Mouse (Mus musculus) stomach, embryonic 16.5 days (tissue): ENCODE measurements around the gene Grk5. TPM values are rescaled to one million over a fixed set of nuclear protein-coding genes. Genes with fewer than 3 reads are reported as not detected.
"Not testable (repeated sequence)": the region's sequence is repeated elsewhere in the genome, so short reads cannot be mapped to it uniquely, and the experiment has no call there.

Source experiments
- ATAC-seq: fragments of 200-750 bp; cut with Nextera tagmentation; 2 replicates; pipeline ENCODE4 v1.8.0; 2017; ENCODE audit warnings: moderate number of reproducible peaks, moderate TSS enrichment; ENCODE audit not compliant: insufficient read depth, low FRiP score
- H3K27ac ChIP-seq: fragments of 300-500 bp; sonication (generic); 2 replicates; pipeline ENCODE4 v1.5.1; 2014; ENCODE audit warnings: low read length
- H3K27me3 ChIP-seq: fragments of 300-500 bp; sonication (generic); 2 replicates; pipeline ENCODE4 v1.6.1; 2014; ENCODE audit warnings: low read length, control low read depth, mixed read lengths; ENCODE audit not compliant: control insufficient read depth, insufficient read depth
- H3K36me3 ChIP-seq: fragments of 300-500 bp; sonication (generic); 2 replicates; pipeline ENCODE4 v1.6.1; 2014; ENCODE audit warnings: low read length; ENCODE audit not compliant: control insufficient read depth, insufficient read depth
- H3K4me1 ChIP-seq: fragments of 300-500 bp; sonication (generic); 2 replicates; pipeline ENCODE4 v1.6.1; 2014; ENCODE audit warnings: low read length, control low read depth, mixed read lengths; ENCODE audit not compliant: control insufficient read depth, insufficient read depth
- H3K4me2 ChIP-seq: fragments of 300-500 bp; sonication (generic); 2 replicates; pipeline ENCODE4 v1.6.1; 2014; ENCODE audit warnings: low read depth, low read length, mixed read lengths
- H3K4me3 ChIP-seq: fragments of 300-500 bp; sonication (generic); replicated peaks from 2 replicates; pipeline ENCODE4 v1.5.1; 2014; ENCODE audit warnings: mild to moderate bottlenecking, low read length
- H3K9ac ChIP-seq: fragments of 300-500 bp; sonication (generic); 2 replicates; pipeline ENCODE4 v1.6.1; 2014; ENCODE audit warnings: low read length
- H3K9me3 ChIP-seq: fragments of 300-500 bp; sonication (generic); replicated peaks from 2 replicates; pipeline ENCODE4 v1.6.1; 2016; ENCODE audit warnings: low read length, control low read depth; ENCODE audit not compliant: control insufficient read depth
- WGBS: fragments of 180-500 bp; shearing (Covaris S2); extraction: QIAGEN DNeasy Blood & Tissue Kit; methylation state at CpG from one replicate; pipeline ENCODE4 v1.1.7; 2014; 5-methylcytosine and 5-hydroxymethylcytosine counted together
- polyA plus RNA-seq: library from polyadenylated mRNA; unstranded; fragments of >200 nt; fragmentation: Nextera tagmentation; extraction: Ambion mirVana; gene quantifications from 2 replicates; pipeline ENCODE4 v1.2.1, GENCODE M21; 2015

The Grk5 gene
- polyA plus RNA-seq, 1 experiment from 2014 or later = 3.4 TPM

GRCm38 (mm10) chr19:60903139-60903538, 13.6 kb downstream of the Grk5 start:
- H3K4me2 ChIP-seq = no peak overlapping the region
- 60% methylated on average over 1 of the region's 1 CpGs for WGBS
- H3K9ac ChIP-seq = no peak overlapping the region
- no peak overlapping the region for H3K4me3 ChIP-seq
- H3K9me3 ChIP-seq = no peaks in the 10 kb centered on the region
- ATAC-seq = no peak
- no peaks in the 10 kb centered on the region for H3K27me3 ChIP-seq
- H3K27ac ChIP-seq = no peak overlapping the region
- H3K36me3 ChIP-seq = no peaks in the 10 kb centered on the region
- H3K4me1 ChIP-seq = no peaks in the 10 kb centered on the region

GRCm38 (mm10) chr19:60903971-60904370, 14.4 kb downstream of the Grk5 start:
- no peak overlapping the region for H3K4me3 ChIP-seq
- WGBS = 86% methylated on average over 1 of the region's 1 CpGs
- H3K9ac ChIP-seq = no peak overlapping the region
- no peaks in the 10 kb centered on the region for H3K27me3 ChIP-seq
- H3K36me3 ChIP-seq = no peaks in the 10 kb centered on the region
- ATAC-seq = no peak
- H3K9me3 ChIP-seq = no peaks in the 10 kb centered on the region
- H3K4me1 ChIP-seq = no peaks in the 10 kb centered on the region
- H3K27ac ChIP-seq = no peak overlapping the region
- no peak overlapping the region for H3K4me2 ChIP-seq

DNA sequence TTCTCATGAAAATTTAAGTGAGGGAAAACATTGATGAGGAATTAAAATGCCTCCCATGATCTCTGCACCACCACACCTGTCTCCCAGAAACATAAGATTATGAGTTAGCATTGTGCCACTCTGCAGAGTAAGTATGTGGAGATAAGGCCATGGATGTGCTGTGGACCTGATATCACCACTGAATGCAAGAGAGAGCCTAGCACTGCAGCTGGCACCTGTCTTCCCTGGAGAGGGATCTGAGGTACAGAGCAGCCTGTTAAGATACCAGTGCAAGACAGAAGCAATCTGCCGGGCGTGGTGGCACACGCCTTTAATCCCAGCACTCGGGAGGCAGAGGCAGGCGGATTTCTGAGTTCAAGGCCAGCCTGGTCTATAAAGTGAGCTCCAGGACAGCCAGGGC, 15.9 kb downstream of the Grk5 start:
- Histone ChIP-seq H3K4me1 (no peaks in the 10 kb centered on the region), H3K9ac (no peak overlapping the region), H3K27me3 (no peaks in the 10 kb centered on the region), H3K9me3 (no peaks in the 10 kb centered on the region), H3K4me3 (no peak overlapping the region), H3K36me3 (no peaks in the 10 kb centered on the region), H3K4me2 (no peak overlapping the region), H3K27ac (no peak overlapping the region)
- 99% methylated on average over 5 of the region's 5 CpGs for WGBS
- ATAC-seq = no peak

- no peak for ATAC-seq
- H3K9ac ChIP-seq = no peak overlapping the region
- no peak overlapping the region for H3K4me2 ChIP-seq
- H3K36me3 ChIP-seq = no peaks in the 10 kb centered on the region
- H3K4me1 ChIP-seq = no peaks in the 10 kb centered on the region
- no peak overlapping the region for H3K4me3 ChIP-seq
- no peaks in the 10 kb centered on the region for H3K27me3 ChIP-seq
- H3K27ac ChIP-seq = no peak overlapping the region
- H3K9me3 ChIP-seq = no peaks in the 10 kb centered on the region
These were observed 20.8 kb downstream of the Grk5 start for GRCm38 (mm10) chr19:60910304-60910703.

DNA sequence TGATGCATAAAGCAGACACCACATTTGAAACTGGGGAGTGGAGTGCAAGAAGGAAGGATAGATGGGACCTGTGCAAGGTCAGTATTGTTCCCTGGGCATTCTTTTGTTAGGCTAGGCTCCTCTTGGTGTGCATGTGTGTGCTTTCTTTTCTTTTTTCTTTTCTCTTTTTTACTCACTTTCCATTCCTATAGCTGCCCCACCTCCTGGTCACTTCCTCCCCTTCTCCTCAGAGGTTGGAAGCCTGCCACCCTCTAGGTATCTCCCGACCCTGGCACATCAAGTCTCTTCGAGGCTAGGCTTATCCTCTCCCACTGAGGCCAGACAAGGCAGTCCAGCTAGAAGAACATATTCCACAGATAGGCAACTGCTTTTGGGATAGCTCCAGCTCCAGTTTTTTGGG, 22.1 kb downstream of the Grk5 start:
- Histone ChIP-seq H3K27ac (no peak overlapping the region), H3K27me3 (no peaks in the 10 kb centered on the region), H3K9ac (no peak overlapping the region), H3K4me2 (no peak overlapping the region), H3K36me3 (no peaks in the 10 kb centered on the region), H3K4me1 (no peaks in the 10 kb centered on the region), H3K9me3 (no peaks in the 10 kb centered on the region), H3K4me3 (no peak overlapping the region)
- no peak for ATAC-seq
- WGBS = 61% methylated on average over 2 of the region's 2 CpGs

DNA sequence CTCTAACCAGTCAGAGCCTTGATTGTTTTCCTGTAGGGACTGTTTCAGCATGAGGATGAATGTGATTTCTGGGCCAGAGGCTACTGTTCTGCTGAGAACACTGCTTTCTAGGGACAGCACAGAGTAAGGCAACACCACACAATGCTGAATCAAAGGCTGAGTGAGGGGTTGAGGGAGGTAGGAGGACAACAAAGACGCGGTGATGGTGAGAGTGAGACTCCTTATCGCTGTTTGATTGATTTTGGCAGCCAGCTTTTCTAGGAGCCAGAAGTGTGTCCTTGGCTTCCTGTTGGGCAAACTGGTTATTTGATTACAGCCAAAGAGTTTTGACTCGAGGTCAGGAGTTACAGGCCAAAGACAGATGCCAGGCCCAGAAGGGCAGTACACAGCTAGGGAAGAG, 25.7 kb downstream of the Grk5 start:
- no peak overlapping the region for H3K4me3 ChIP-seq
- no peak overlapping the region for H3K27ac ChIP-seq
- no peaks in the 10 kb centered on the region for H3K9me3 ChIP-seq
- no peak overlapping the region for H3K9ac ChIP-seq
- WGBS = 47% methylated on average over 4 of the region's 4 CpGs
- no peak overlapping the region for H3K4me2 ChIP-seq
- no peaks in the 10 kb centered on the region for H3K4me1 ChIP-seq
- no peak for ATAC-seq
- no peaks in the 10 kb centered on the region for H3K27me3 ChIP-seq
- H3K36me3 ChIP-seq = no peaks in the 10 kb centered on the region

DNA sequence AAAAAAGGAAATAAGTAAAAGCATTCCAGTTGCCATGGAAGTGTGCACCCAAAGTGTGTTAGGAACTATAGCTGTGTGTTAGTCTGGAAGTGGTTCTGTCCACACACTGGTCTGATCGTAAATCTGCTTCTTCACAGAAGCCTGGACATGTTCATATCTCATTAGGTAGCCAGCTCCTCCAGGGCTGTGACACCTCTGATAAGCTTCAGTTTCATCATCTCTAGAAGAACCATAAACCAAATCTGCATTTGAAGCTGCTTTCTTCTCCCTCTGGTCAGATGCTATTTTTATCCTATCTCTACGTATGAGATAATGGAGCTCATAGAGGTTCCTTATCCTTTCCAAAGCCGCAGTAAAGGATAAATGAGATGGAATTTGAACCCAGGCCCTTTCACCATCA, 26.3 kb downstream of the Grk5 start:
- ATAC-seq = no peak
- no peak overlapping the region for H3K27ac ChIP-seq
- whole genome bisulfite sequencing = 72% methylated on average over 3 of the region's 3 CpGs
- no peak overlapping the region for H3K4me3 ChIP-seq
- no peak overlapping the region for H3K9ac ChIP-seq
- H3K36me3 ChIP-seq = no peaks in the 10 kb centered on the region
- H3K27me3 ChIP-seq = no peaks in the 10 kb centered on the region
- H3K9me3 ChIP-seq = no peaks in the 10 kb centered on the region
- H3K4me2 ChIP-seq = no peak overlapping the region
- H3K4me1 ChIP-seq = no peaks in the 10 kb centered on the region

GRCm38 (mm10) chr19:60916869-60917570, 27.5 kb downstream of the Grk5 start:
- H3K9me3 ChIP-seq = no peaks in the 10 kb centered on the region
- 78% methylated on average over 6 of the region's 6 CpGs for WGBS
- no peak overlapping the region for H3K4me2 ChIP-seq
- no peak for ATAC-seq
- no peaks in the 10 kb centered on the region for H3K36me3 ChIP-seq
- H3K27me3 ChIP-seq = no peaks in the 10 kb centered on the region
- H3K27ac ChIP-seq = no peak overlapping the region
- H3K4me3 ChIP-seq = no peak overlapping the region
- no peaks in the 10 kb centered on the region for H3K4me1 ChIP-seq
- H3K9ac ChIP-seq = no peak overlapping the region

DNA sequence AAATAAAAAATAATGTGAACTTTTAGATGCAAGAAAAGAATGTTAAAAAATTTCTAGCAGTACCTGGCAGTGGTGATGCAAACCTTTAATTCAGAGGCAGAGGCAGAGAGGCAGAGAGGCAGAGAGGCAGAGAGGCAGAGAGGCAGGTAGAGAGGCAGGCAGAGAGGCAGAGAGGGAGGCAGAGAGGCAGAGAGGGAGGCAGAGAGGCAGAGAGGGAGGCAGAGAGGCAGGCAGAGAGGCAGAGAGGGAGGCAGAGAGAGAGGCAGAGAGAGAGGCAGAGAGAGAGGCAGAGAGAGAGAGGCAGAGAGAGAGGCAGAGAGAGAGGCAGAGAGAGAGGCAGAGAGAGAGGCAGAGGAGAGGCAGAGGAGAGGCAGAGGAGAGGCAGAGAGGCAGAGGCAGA, 35.0 kb downstream of the Grk5 start:
- H3K4me3 ChIP-seq, H3K9me3 ChIP-seq, H3K27ac ChIP-seq, H3K9ac ChIP-seq, H3K27me3 ChIP-seq, H3K36me3 ChIP-seq, ATAC-seq, H3K4me2 ChIP-seq, H3K4me1 ChIP-seq: not testable (repeated sequence)

- no peak overlapping the region for H3K9ac ChIP-seq
- H3K4me1 ChIP-seq = peaks cover 5% of the 10 kb centered on the region
- no peak overlapping the region for H3K27ac ChIP-seq
These were observed 45.5 kb downstream of the Grk5 start for GRCm38 (mm10) chr19:60935001-60935400.

More at GRCm38 (mm10) chr19:60935001-60935400, 45.5 kb downstream of the Grk5 start:
- Histone ChIP-seq H3K9me3 (no peaks in the 10 kb centered on the region), H3K36me3 (no peaks in the 10 kb centered on the region), H3K4me3 (no peak overlapping the region), H3K27me3 (no peaks in the 10 kb centered on the region), H3K4me2 (no peak overlapping the region)
- ATAC-seq = no peak
